Mouse (Mus musculus) thymus, adult 2 months (tissue): ENCODE results near the gene Cpox.

Experiments used
- CTCF ChIP-seq: fragments of 200-500 bp; IDR thresholded peaks from 2 replicates; pipeline ENCODE4 v1.5.1; 2012; ENCODE audit warnings: mild to moderate bottlenecking, control low read depth, low read length, moderate library complexity, borderline replicate concordance; ENCODE audit not compliant: control insufficient read depth, poor library complexity, insufficient read depth; ENCODE audit errors: extremely low read depth
- POLR2A ChIP-seq: fragments of 200-500 bp; IDR thresholded peaks from 2 replicates; pipeline ENCODE4 v1.6.1; 2012; ENCODE audit warnings: mild to moderate bottlenecking, low read length, control low read depth, moderate library complexity; ENCODE audit not compliant: control insufficient read depth, poor library complexity, insufficient read depth; ENCODE audit errors: extremely low read depth

DNA sequence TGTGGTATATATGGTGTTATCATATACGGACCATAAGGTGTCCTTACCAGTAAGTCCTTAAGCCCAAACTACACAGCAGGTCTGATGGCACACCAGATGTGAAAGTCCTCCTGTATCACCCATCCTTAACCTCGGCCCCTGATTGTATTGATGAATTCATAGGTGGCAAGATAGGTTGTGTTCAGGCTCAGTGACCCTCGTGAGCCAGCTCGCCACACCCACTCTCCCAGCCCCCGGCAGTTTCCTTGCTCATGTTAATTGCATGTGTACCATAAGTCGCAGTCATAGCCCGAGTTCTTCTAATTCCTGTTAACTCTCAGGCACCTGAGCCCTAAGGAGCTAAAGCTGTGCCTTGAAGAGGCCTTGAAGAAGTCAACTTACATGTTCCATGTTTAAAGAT lies 6.1 kb downstream of the Cpox start:
- TF ChIP-seq CTCF (no peak), POLR2A (no peak)
